Mouse (Mus musculus): ENCODE results near the gene Kcna4. TPM values are rescaled to one million over a fixed set of nuclear protein-coding genes. Genes with fewer than 3 reads are reported as not detected.

Gene Kcna4
- not detected for polyA plus RNA-seq (2017; shearing (Covaris generic))

DNA sequence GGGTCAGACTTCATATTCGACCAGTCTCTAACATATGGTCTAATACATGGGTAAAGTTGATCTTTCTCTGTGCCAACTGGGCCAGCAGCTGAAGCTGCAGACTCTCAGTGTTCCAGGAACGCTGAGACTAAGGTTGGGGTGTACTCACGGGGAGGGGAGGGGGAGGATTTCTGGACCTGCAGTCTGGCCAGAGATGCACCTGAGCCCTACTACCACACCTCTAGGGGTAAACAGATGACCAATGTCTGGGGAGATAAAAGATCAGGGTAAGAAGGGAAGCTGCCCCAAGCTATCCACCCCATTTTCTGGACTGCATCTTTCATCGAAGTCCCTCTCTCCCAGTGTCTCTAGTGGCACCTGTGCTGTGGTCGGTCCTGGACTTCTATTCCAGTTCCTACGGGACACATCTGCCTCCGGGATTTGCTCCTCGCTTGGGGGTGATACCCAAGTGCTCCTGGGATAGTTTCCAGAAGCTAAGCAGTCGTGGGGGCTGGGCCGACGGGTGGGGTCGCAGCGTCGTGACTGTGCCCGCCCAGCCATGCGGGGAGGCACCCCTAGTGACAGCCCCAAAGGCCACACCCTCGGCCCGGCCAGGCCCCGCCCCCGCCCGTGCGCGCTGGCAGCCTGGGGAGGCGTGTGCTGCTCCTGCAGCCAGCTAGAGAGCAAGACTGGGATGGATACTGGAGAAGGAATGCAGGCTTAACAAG is at the start of gene Kcna4:
Gene Kcna4 (plus strand): TSS at position 650 of the 707 bp plus-strand sequence.
- no peak for ATAC-seq

DNA sequence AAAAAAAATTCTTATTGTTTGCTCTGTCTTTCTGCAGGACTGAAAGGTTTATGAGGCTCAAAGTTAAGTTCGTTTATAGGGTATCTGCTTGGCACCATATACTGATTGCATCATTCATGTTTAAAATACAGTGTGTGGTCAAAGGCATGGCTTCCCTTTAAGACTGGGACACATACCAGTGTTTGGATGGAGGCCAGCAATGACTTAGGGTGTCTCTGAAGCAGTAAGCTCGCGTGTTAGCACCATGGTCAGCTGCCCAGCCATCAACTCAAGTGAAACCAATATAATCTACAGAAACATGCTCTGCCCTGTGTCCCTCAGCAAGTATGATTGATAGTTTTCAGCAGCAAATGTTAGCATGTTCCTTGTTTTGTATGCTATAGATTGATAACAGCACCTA is 32.3 kb upstream of the Kcna4 start:
- no peak for ATAC-seq

DNA sequence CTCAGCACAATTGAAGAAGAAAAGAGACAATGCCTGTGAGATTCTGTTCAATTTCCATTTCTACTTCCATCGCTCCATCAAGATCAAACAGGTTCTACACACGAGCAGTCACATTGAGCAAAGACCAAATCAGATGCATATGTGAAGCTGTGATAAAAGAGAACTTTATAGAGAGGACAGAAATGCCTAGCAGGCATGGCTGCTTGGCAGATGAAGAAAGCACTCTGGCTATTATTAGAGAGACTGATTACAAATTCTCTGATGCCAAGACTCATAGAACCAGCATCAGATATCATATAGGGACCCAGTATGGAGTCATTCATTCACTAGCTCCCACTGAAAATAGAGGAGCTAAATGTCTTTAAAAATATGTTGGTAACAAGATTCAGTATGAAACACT is 24.2 kb upstream of the Kcna4 start:
- ATAC-seq, result no peak

DNA sequence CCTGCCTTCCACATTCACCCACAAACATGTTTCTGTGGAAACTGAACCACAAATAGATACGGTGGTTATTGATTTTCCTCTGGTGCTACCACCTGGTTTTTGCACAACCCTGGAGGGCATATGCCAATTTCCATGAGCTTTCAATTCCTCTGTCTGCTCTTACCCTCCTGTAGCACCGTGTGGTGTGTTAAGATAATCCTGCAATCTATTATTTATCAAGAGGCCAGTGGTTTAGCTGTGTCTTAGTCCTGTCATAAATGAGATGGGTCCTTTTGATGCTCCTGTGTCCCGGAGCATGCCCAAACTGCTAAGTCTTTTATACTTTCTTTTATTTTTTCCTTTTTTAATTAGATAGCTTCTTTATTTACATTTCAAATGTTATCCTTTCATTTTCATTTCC is 20.4 kb upstream of the Kcna4 start:
- ATAC-seq, result no peak

DNA sequence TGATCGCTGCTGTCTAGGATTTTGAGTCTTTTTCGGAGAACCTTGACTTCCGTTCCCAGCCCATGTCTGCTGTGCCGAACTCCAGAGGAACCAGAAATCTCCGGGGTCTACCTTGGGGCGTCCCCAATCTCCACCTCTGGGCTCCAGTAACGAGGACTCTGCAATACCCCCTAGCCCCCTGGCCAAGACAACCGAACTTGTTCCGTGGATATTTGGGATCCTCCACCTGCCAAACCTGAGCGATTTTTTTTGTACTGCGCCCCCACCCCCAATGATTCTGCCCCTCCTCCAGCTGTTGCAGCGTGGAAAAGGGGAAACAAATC is 219 bp downstream of the Kcna4 start:
- no peak for ATAC-seq

DNA sequence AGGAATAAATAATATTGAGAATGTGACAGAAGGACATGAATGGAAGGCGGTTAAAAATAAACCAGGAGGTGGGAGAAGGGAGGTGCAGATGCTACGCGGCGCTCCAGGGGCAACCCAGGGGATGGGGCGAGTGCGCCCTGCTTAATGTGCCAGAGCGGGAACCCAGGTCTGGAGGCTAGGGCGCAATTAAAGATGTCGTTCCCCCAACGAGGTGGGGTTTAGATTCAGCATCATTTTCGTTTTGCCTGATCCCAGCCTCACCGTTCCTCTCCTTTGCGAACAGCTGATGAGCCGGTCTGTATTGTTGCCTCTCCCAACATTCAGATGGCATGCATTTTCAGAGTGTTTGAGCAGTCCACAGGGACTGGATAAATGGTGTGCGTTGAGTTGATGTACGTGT is 703 bp downstream of the Kcna4 start:
- ATAC-seq, result no peak

DNA sequence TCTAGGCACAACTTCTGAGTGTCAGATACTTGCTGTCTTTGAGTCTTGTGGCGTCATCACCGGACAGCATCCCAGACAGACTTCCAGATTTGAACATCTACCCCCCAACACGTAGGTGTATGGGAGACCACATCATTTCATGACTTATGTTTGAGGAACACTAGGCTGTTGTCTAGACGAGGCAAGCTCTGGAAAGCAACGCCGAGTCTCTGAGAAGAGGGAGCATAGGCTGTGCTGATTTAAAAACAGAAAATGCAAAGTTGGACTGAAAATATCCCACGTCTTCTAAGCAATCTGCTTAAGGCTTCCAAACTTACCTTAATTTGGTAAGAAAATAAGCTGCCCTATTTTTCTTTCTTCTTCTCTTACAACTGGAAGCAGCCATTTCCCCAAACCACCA is 4.1 kb downstream of the Kcna4 start:
- no peak for ATAC-seq

DNA sequence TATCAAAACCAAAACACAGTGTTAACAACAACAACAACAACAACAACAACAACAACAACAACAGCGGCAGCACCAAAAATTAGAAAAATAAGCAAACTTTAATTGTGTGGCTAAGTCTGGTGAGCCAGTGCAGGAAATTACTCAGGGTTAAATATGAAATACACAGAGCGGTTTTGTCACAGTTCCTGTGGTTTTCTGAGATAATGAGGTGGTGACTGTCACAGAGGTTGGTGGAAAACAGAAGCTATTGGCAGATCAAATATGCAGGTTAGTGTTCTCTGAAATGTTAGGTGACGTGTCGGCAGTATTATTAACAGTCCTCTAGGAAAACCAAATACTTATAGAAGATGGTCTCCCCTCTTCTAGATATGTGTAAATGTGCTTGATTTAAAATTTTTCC is 11.4 kb downstream of the Kcna4 start:
- ATAC-seq, result no peak

DNA sequence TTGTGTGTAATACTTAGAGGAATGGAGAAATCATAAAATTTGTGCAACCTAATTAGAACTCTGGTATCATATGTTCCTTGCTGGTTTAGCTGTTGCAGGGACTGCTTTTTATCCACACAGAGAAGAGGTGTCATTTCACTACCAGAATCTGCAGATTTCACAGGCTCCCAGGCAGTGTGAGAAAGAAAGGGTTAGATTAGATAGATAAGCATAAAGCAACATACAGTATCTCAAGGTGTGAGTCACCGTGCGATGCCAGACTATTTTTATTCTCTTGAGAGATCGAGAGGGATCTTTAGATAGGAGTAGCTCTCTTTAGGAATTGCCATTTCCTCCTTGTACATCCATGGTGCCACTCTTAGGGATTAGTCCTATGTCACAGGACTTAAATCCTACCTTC is 14.3 kb downstream of the Kcna4 start:
- no peak for ATAC-seq

DNA sequence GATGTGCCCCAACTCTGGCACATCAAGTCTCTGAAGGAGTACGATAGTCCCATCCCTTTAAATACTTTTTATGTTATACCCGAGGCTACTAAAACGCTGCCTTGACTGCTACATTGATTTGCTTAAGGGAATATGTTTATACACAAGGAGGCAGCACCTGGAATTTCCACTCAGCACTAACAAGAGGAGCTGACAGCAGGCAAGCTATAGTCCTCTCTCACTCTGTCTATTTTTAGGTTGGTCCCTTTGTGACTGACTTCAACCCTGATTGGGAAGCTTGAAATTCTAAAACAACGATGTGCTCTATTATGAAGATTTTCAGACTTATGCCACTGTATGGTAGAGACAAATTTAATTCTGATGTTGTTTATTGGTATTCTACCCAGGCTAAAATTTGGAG is 15.6 kb downstream of the Kcna4 start:
- ATAC-seq, result no peak

DNA sequence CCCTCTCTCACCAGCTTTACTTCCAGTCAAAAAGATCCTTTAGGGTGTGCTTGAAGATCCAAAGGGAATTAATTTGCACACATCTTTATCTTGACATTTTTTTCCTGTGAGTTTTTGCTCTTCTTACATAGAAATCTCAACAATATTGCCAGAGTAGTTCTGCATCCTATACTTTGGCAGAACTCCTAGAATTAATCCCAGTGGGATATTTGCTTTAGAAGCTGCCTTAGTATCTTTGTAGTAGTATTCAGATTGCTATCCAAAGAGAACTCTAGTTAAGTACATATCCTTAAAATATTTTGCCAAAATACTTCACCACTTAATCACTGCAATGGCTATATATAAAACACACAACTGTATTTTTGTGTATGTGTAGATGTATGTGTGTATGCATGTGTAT is 28.2 kb downstream of the Kcna4 start:
- no peak for ATAC-seq

DNA sequence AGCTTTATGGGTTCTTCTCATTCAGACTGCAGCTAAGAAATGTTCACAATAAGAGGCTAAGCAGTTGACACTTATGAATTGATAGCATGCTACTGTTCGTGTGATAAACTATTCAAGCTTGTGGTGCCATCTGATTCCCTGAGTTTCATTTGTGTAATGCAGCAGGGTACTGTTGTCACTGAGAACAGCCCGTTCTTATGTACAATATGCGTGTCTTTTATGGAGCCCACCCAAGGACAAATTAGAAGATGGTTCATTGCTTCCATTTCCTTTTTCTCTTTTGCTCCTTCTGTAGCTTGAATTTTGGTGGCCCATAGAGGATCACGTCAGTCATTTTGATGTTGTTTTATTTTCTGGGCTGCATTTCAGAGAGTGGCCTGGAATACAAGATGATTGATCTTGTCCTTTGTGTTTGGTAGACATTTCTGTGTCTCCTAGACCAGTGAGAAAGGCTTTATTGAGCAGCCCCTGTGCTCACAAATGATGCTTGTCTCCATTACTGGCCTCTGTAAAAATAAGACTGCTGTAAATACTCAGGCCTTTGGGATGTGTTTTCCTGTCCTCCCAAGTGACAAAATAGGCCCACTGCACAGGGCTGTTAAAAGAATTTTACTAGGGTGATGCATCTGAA is 31.3 kb downstream of the Kcna4 start:
- ATAC-seq, result no peak

DNA sequence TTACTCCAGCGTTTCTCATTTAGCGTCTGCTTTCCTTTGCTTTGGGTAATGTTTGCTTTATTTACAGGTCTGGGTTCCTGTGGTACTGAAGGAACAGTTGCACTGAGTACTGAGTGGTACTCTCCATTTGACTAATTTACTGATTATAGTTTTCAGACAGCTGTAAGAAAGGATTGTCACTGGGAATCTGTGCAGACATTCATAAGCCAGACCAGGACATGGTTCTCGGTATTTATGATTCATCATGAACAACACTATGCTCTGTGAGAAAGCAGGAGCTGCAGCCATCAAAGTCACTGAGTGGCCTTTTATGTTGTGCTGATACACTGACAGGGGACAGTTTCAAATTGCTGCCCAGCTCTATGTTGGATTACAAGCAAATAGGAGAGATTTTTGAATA is 33.7 kb downstream of the Kcna4 start:
- no peak for ATAC-seq

DNA sequence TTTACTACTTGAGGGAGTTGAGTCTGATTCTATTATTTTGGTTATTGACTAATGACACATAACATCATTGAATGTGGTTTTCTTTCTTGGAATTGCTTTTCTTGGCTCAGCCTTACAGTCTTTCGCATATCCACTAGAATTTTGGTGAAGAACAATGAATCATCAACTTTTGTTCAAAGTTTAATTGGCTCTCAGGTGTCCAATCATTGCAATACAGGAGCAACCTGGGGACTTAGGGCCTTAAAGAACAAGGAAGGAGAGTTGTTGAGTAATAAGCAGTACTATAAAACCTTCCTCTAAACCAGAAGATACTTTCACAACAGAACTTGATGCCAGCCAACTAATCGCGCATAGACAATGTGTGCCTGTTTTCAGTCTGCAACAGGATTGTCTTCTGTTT is 36.8 kb downstream of the Kcna4 start:
- ATAC-seq, result no peak

DNA sequence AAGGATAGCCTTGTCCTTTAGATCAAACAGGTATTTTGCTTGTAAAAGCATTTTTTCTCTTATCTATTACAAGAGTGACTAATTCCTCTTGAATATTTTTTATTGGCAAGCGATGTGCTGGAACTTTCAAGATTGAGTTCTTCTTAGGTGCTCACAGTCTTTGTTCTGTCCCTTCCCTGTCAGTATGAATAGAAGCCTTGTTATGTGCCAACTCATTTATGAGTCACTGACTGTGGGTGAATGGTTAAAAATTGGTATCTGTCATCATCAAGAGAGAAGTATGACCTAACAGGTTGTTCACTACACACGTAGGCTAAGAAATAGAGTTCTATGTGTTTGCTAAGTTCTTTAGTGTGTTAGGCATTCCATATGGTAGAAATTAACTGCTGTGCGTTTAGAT is 50.9 kb downstream of the Kcna4 start:
- ATAC-seq, result no peak

DNA sequence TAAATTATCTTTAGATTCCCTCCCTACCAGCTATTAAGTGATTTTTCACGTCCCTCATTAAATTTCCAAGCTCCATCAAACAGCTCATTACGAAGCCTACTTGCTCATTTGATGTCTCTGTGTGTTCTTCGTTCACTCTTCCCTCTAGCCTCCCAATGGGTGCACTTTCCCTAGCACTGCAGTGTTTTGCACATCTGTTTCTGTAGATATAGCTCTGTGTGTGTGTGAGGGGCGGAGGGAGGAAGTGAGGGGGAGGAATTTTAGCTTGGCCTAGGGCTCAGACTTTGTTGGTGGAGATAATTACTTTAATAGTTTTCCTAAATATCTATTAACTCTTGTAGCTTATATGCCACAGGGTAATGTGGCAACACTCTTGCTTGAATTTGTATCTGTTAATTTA is 54.4 kb downstream of the Kcna4 start:
- ATAC-seq, result no peak

DNA sequence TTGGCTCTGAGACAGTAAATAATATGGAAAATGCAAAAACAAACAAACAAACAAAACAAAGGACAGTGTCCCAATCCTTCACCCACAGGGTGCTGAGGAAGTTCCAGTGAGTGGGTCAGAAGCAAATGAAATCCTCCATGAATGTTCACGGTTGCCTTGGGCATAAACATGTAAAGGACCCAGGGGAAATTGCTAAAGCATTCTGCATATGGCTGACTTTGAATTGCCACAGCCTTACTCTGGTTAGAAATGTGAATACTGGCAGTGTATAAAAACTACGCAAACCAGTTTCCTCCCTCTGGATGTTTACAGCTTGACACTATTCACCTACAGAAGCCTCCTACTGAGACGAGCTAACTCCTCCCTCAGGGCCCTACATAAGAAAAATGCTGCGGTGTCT is 54.9 kb downstream of the Kcna4 start:
- no peak for ATAC-seq

Other genes with a start within 250 kb of the Kcna4 start
- not detected for gene Fshb, start 231.0 kb upstream of the Kcna4 start, polyA plus RNA-seq (2017; shearing (Covaris generic))

Measured in activated CD4-positive, CD25-positive, alpha-beta regulatory T cell, adult 4 months (primary cell).